Mouse (Mus musculus) forebrain, postnatal 0 days (tissue): ENCODE measurements around the gene Tubb3. TPM values are rescaled to one million over a fixed set of nuclear protein-coding genes. Genes with fewer than 3 reads are reported as not detected.

Experiments used
- ATAC-seq: fragments of 200-750 bp; cut with Nextera tagmentation; 2 replicates; pipeline ENCODE4 v1.8.0; 2017; ENCODE audit warnings: mild to moderate bottlenecking, moderate library complexity
- DNase-seq: peaks from one replicate; pipeline ENCODE4 v3.0.0-alpha.2; 2015
- H3K27ac ChIP-seq: fragments of 300-500 bp; sonication (generic); 2 replicates; pipeline ENCODE4 v1.5.1; 2014; ENCODE audit warnings: low read depth, mild to moderate bottlenecking, antibody characterized with exemption, low read length, moderate library complexity, mixed read lengths
- H3K27me3 ChIP-seq: fragments of 300-500 bp; sonication (generic); 2 replicates; pipeline ENCODE4 v1.6.1; 2014; ENCODE audit warnings: mild to moderate bottlenecking, low read length, mixed read lengths; ENCODE audit not compliant: insufficient read depth
- H3K36me3 ChIP-seq: fragments of 300-500 bp; sonication (generic); 2 replicates; pipeline ENCODE4 v1.6.1; 2014; ENCODE audit warnings: mild to moderate bottlenecking, moderate library complexity; ENCODE audit not compliant: insufficient read depth
- H3K4me1 ChIP-seq: fragments of 300-500 bp; sonication (generic); 2 replicates; pipeline ENCODE4 v1.6.1; 2014; ENCODE audit warnings: antibody characterized with exemption; ENCODE audit not compliant: insufficient read depth
- H3K4me2 ChIP-seq: fragments of 300-500 bp; sonication (generic); 2 replicates; pipeline ENCODE4 v1.6.1; 2014; ENCODE audit warnings: low read depth, mild to moderate bottlenecking, moderate library complexity
- H3K4me3 ChIP-seq: fragments of 300-500 bp; sonication (generic); 2 replicates; pipeline ENCODE4 v1.5.1; 2014; ENCODE audit warnings: low read depth, low read length, mixed read lengths
- H3K9ac ChIP-seq: fragments of 300-500 bp; sonication (generic); 2 replicates; pipeline ENCODE4 v1.6.1; 2014; ENCODE audit warnings: mild to moderate bottlenecking
- H3K9me3 ChIP-seq: fragments of 300-500 bp; sonication (generic); 2 replicates; pipeline ENCODE4 v1.6.1; 2016; ENCODE audit warnings: low read length
- CTCF ChIP-seq: sonication (generic); IDR thresholded peaks from 2 replicates; pipeline ENCODE4 v1.5.1; 2016; ENCODE audit warnings: antibody characterized with exemption, control low read depth, low read depth
- WGBS: fragments of 180-500 bp; shearing (Covaris S2); extraction: QIAGEN DNeasy Blood & Tissue Kit; methylation state at CpG from one replicate; pipeline ENCODE4 v1.1.7; 2014; 5-methylcytosine and 5-hydroxymethylcytosine counted together
- polyA plus RNA-seq: library from polyadenylated mRNA; unstranded; fragments of >200 nt; fragmentation: Nextera tagmentation; extraction: Ambion mirVana; gene quantifications from 2 replicates; pipeline ENCODE4 v1.2.1, GENCODE M21; 2015
- total RNA-seq: library from RNA; depleted of rRNA; stranded (reverse); fragments of >200 nt; gene quantifications from 2 replicates; pipeline ENCODE4 v1.2.3, GENCODE M21; 2014; rRNA removed

Gene Tubb3
- total and polyA plus RNA-seq, 2 experiments from 2014 or later: 2,116 to 3,807 TPM

DNA sequence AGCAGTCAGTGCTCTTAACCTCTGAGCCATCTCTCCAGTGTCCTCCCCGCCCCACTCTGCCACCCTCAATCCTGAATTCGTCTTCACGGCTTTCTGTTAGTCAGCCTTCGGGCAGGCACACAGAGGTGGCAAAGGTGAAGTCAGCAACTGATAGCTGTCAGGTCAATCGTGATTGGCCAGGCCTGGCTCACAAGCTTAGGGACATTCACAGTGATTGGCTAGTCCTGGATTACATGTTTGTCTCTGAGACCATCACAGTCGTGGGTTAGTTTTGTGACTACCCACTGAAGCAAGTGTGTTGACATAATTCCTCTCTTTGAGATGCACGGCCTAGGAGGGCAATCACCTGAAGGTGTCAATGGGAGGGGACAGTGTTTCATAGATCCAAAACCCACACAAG lies 42.1 kb downstream of the Tubb3 start:
- TF ChIP-seq CTCF: no peak
- Histone ChIP-seq H3K36me3 (peaks cover 66% of the 10 kb centered on the region), H3K9ac (no peak overlapping the region), H3K27ac (no peak overlapping the region), H3K4me3 (no peak overlapping the region), H3K27me3 (no peaks in the 10 kb centered on the region), H3K4me2 (no peak overlapping the region), H3K9me3 (no peaks in the 10 kb centered on the region), H3K4me1 (no peaks in the 10 kb centered on the region)
- ATAC-seq (no peak), DNase-seq (no peak)
- WGBS: 85% methylated on average over 7 of the region's 7 CpGs

DNA sequence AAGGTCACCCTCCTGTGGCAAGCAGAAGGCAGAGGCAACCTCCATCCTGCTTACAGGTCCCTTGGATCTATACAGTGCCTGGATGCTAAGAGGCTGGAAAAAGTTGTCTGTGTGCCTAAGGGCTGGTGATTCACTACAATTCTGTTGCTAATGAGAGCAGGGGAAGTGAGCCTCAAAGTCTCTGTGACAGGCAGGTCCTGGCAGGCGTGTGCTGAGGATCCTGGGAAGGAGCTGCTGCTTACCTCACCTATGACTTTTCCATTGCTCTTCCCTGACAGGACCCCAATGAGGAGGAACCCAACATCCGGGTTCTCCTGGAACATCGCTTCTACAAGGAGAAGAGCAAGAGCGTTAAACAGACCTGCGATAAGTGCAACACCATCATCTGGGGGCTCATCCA lies 42.7 kb downstream of the Tubb3 start:
- no peaks in the 10 kb centered on the region for H3K4me1 ChIP-seq
- no peak overlapping the region for H3K4me2 ChIP-seq
- H3K9ac ChIP-seq: no peak overlapping the region
- no peak for TF ChIP-seq CTCF
- no peaks in the 10 kb centered on the region for H3K9me3 ChIP-seq
- no peaks in the 10 kb centered on the region for H3K27me3 ChIP-seq
- H3K4me3 ChIP-seq: no peak overlapping the region
- no peak for DNase-seq
- ATAC-seq: no peak
- H3K36me3 ChIP-seq: peaks cover 73% of the 10 kb centered on the region
- H3K27ac ChIP-seq: no peak overlapping the region
- WGBS: 87% methylated on average over 5 of the region's 5 CpGs

DNA sequence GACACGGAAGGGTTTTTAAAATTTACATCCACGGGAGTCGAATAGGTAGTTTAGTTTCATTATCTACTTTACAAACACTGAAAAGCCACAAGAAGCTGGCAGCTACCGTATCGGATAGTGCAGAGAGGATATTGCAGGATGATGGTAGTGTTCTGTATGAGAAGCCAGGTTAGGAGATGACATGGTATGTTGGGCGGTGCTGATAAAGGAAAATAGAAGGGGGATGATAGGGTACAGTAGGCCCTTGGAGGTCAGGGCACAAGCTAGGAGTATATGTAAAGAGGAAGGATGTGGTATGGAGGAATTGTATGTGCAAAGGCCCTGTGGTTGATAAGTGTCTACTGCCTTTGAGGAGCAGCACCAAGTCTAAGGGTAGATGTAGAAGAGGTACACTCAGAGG lies 43.3 kb downstream of the Tubb3 start:
- H3K36me3 ChIP-seq: peaks cover 79% of the 10 kb centered on the region
- H3K27me3 ChIP-seq: no peaks in the 10 kb centered on the region
- TF ChIP-seq CTCF: no peak
- no peak overlapping the region for H3K4me3 ChIP-seq
- H3K9me3 ChIP-seq: no peaks in the 10 kb centered on the region
- H3K4me1 ChIP-seq: no peaks in the 10 kb centered on the region
- 98% methylated on average over 6 of the region's 6 CpGs for WGBS
- no peak overlapping the region for H3K27ac ChIP-seq
- H3K4me2 ChIP-seq: no peak overlapping the region
- no peak overlapping the region for H3K9ac ChIP-seq
- DNase-seq: no peak
- ATAC-seq: no peak

DNA sequence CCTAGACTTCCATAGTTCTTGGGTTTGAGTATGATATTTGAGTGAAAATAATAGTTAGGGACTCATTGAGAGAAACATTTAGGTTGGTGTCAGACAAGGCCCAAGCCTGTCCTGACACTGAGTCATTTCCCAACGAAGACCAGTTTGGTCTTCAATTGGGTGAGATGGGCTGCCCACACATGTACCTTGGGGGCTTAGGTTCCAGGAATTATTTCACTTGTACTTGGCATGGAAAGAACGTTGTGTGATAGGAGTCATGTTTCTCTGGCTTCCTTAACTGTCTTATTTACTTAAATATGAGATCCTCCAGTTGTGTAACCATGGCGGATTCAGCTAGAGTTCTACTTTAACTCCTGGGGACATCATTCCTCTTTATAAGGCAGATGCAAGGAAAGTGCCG lies 52.4 kb downstream of the Tubb3 start:
- no peak for TF ChIP-seq CTCF
- Histone ChIP-seq H3K27me3 (no peaks in the 10 kb centered on the region), H3K9ac (no peak overlapping the region), H3K4me2 (no peak overlapping the region), H3K36me3 (peaks cover 53% of the 10 kb centered on the region), H3K4me1 (no peaks in the 10 kb centered on the region), H3K9me3 (no peaks in the 10 kb centered on the region), H3K27ac (no peak overlapping the region), H3K4me3 (no peak overlapping the region)
- DNase-seq (no peak), ATAC-seq (no peak)
- 90% methylated on average over 4 of the region's 4 CpGs for whole genome bisulfite sequencing

DNA sequence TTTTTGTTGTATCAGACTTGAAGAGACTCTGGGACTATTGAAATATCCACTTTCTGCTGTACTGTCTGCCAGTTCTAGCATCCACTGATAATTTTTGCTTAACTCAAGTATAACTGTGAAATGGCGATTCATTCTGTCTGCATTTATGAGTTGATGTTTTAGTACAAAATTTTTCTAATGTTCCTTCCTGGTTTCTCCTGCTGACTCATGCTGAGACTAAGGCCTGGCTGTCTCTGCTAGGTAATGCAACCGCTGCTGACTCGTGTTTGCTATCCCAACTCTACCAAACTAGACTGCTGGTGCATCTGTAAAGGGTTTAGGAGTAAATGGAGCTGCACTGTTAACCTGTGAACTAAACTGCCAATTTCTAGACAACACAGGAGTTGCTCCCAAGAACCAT lies 56.3 kb downstream of the Tubb3 start:
- H3K4me1 ChIP-seq: no peaks in the 10 kb centered on the region
- DNase-seq (no peak), ATAC-seq (no peak)
- TF ChIP-seq CTCF: no peak
- H3K4me2 ChIP-seq: no peak overlapping the region
- H3K9me3 ChIP-seq: no peaks in the 10 kb centered on the region
- H3K27me3 ChIP-seq: no peaks in the 10 kb centered on the region
- no peak overlapping the region for H3K4me3 ChIP-seq
- H3K36me3 ChIP-seq: peaks cover 17% of the 10 kb centered on the region
- no peak overlapping the region for H3K9ac ChIP-seq
- no peak overlapping the region for H3K27ac ChIP-seq
- 78% methylated on average over 3 of the region's 3 CpGs for WGBS

Other genes starting within 250 kb of the Tubb3 start
- 0.15 and 0.57 TPM in 2 replicates for gene Dpep1, start 225.2 kb upstream of the Tubb3 start, total RNA-seq
- gene Dpep1, start 225.2 kb upstream of the Tubb3 start, polyA plus RNA-seq: 0.23 and 0.46 TPM in 2 replicates
- gene Chmp1a, start 198.7 kb upstream of the Tubb3 start, total RNA-seq: 207 and 211 TPM in 2 replicates
- gene Chmp1a, start 198.7 kb upstream of the Tubb3 start, polyA plus RNA-seq: 247 and 251 TPM in 2 replicates
- gene Spata33, start 198.6 kb upstream of the Tubb3 start, total RNA-seq: 6.3 and 7.8 TPM in 2 replicates
- 7.6 and 8.2 TPM in 2 replicates for gene Spata33, start 198.6 kb upstream of the Tubb3 start, polyA plus RNA-seq
- 71.7 and 93.2 TPM in 2 replicates for gene Cdk10, start 186.6 kb upstream of the Tubb3 start, total RNA-seq
- 48.7 and 54.3 TPM in 2 replicates for gene Cdk10, start 186.6 kb upstream of the Tubb3 start, polyA plus RNA-seq
- gene Spata2l, start 175.2 kb upstream of the Tubb3 start, total RNA-seq: 10.2 and 12.2 TPM in 2 replicates
- gene Spata2l, start 175.2 kb upstream of the Tubb3 start, polyA plus RNA-seq: 11.3 and 14.8 TPM in 2 replicates
- gene Zfp276, start 157.2 kb upstream of the Tubb3 start, total RNA-seq: 31.9 and 37.3 TPM in 2 replicates
- 10.1 and 14.8 TPM in 2 replicates for gene Zfp276, start 157.2 kb upstream of the Tubb3 start, polyA plus RNA-seq
- 54.4 and 94.6 TPM in 2 replicates for gene Vps9d1, start 157.1 kb upstream of the Tubb3 start, total RNA-seq
- gene Vps9d1, start 157.1 kb upstream of the Tubb3 start, polyA plus RNA-seq: 44.8 and 54.3 TPM in 2 replicates
- gene Fanca, start 92.8 kb upstream of the Tubb3 start, total RNA-seq: 5.0 and 5.6 TPM in 2 replicates
- gene Fanca, start 92.8 kb upstream of the Tubb3 start, polyA plus RNA-seq: 2.6 and 2.7 TPM in 2 replicates
- gene Spire2, start 78.7 kb upstream of the Tubb3 start, total RNA-seq: 37.0 and 37.8 TPM in 2 replicates
- 21.3 and 24.2 TPM in 2 replicates for gene Spire2, start 78.7 kb upstream of the Tubb3 start, polyA plus RNA-seq
- 434 and 487 TPM in 2 replicates for gene Tcf25, start 37.7 kb upstream of the Tubb3 start, total RNA-seq
- 275 and 296 TPM in 2 replicates for gene Tcf25, start 37.7 kb upstream of the Tubb3 start, polyA plus RNA-seq
- gene Mc1r, start 4.3 kb upstream of the Tubb3 start, total RNA-seq: 0.10 TPM in 1 of 2 replicates, not detected in the other
- 0.07 and 0.08 TPM in 2 replicates for gene Mc1r, start 4.3 kb upstream of the Tubb3 start, polyA plus RNA-seq
- gene Def8, start 12.1 kb downstream of the Tubb3 start, total RNA-seq: 35.8 and 41.4 TPM in 2 replicates
- 35.0 and 36.4 TPM in 2 replicates for gene Def8, start 12.1 kb downstream of the Tubb3 start, polyA plus RNA-seq
- 14.7 and 20.1 TPM in 2 replicates for gene Afg3l1, start 66.5 kb downstream of the Tubb3 start, total RNA-seq
- gene Afg3l1, start 66.5 kb downstream of the Tubb3 start, polyA plus RNA-seq: 32.0 and 40.7 TPM in 2 replicates
- 69.5 and 106 TPM in 2 replicates for gene Dbndd1, start 104.0 kb downstream of the Tubb3 start, total RNA-seq
- gene Dbndd1, start 104.0 kb downstream of the Tubb3 start, polyA plus RNA-seq: 70.8 and 74.5 TPM in 2 replicates
- gene Gas8, start 107.4 kb downstream of the Tubb3 start, total RNA-seq: 32.7 and 33.7 TPM in 2 replicates
- gene Gas8, start 107.4 kb downstream of the Tubb3 start, polyA plus RNA-seq: 46.2 and 51.9 TPM in 2 replicates
- gene Rhou, start 242.5 kb downstream of the Tubb3 start, total RNA-seq: 41.1 and 52.5 TPM in 2 replicates
- 7.6 and 10.5 TPM in 2 replicates for gene Rhou, start 242.5 kb downstream of the Tubb3 start, polyA plus RNA-seq